Mouse (Mus musculus) hindbrain, embryonic 16.5 days (tissue): ENCODE data around the gene Chordc1. TPM values are rescaled to one million over a fixed set of nuclear protein-coding genes. Genes with fewer than 3 reads are reported as not detected.

Experiments used
- polyA plus RNA-seq: library from polyadenylated mRNA; unstranded; fragments of >200 nt; fragmentation: Nextera tagmentation; extraction: Ambion mirVana; gene quantifications from 2 replicates; pipeline ENCODE4 v1.2.1, GENCODE M21; 2015

The Chordc1 gene
- polyA plus RNA-seq, 1 experiment from 2014 or later, result 116 TPM

Other genes with a start within 250 kb of the Chordc1 start
- gene Naalad2, start 110.9 kb downstream of the Chordc1 start, polyA plus RNA-seq, result 2.5 and 3.3 TPM in 2 replicates
- gene Ubtfl1, start 112.3 kb downstream of the Chordc1 start, polyA plus RNA-seq, result not detected in 2 replicates
- not detected in 2 replicates for gene Mbd3l2, start 138.5 kb downstream of the Chordc1 start, polyA plus RNA-seq
- 31.3 and 38.0 TPM in 2 replicates for gene Zfp558, start 186.1 kb downstream of the Chordc1 start, polyA plus RNA-seq
- gene Mbd3l1, start 186.2 kb downstream of the Chordc1 start, polyA plus RNA-seq, result not detected in 2 replicates